Mouse (Mus musculus): ENCODE measurements around the gene Pcna.

DNA sequence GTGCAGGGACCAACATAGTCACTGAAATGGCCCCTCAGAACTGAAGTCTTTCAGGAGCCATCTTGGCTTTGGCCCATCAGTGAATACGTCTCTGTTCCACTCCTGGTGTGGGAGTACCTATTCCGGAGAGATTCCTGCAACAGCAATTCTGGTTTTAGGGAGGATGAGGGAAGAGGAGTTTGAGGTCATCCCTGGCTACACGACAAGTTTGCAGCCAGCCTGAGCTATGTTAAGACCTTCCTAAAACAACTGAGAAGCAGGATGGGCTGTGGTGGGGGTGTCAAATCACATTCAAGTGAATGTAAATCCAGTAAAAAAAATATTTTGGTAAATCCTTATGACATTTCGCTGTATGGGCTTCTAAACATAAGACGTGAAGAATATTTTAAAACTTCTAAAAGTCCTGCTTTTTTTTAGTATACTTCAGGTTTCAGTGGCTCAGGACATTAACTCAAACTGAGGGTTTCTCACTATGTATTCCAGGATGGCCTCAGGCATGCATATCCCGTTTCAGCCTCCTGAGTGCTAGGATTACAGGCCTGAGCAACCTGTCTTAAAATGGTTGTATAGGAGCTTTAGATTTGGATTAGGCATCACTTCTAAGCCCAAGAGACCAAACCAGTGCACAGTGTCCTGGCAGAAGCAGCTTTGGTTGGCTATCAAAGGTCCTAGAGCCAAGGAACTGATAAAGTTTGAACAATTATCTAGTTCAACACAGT lies 4.4 kb upstream of the Pcna start:
- no peak for TF ChIP-seq CTCF (IDR thresholded peaks at IDR 0.05; ENCODE audit: extremely low read depth, insufficient read depth, low read length)
- no peak for TF ChIP-seq POLR2A (IDR thresholded peaks at IDR 0.05; ENCODE audit: extremely low read depth, insufficient read depth, low read length)

Data from cortical plate, adult 2 months (tissue).